Mouse (Mus musculus) urinary bladder, adult 2 months (tissue): ENCODE results near the gene Gp1bb. TPM values are rescaled to one million over a fixed set of nuclear protein-coding genes. Genes with fewer than 3 reads are reported as not detected.

Source experiments
- DNase-seq: peaks from one replicate; pipeline ENCODE4 v3.0.0; 2022; ENCODE audit warnings: low spot score
- polyA plus RNA-seq: library from polyadenylated mRNA; depleted of rRNA; stranded (reverse); fragments of >200 nt; gene quantifications from 2 replicates; pipeline ENCODE4 v1.2.3, GENCODE M21; 2012; rRNA removed

Gene Gp1bb
- polyA plus RNA-seq, 1 experiment = 0.59 TPM

GRCm38 (mm10) chr16:18581050-18581622 is 41.1 kb downstream of the Gp1bb start:
- no peak for DNase-seq

GRCm38 (mm10) chr16:18580389-18580788 is 41.8 kb downstream of the Gp1bb start:
- no peak for DNase-seq

- no peak for DNase-seq
Measured at GRCm38 (mm10) chr16:18577599-18578160, 44.5 kb downstream of the Gp1bb start.

DNA sequence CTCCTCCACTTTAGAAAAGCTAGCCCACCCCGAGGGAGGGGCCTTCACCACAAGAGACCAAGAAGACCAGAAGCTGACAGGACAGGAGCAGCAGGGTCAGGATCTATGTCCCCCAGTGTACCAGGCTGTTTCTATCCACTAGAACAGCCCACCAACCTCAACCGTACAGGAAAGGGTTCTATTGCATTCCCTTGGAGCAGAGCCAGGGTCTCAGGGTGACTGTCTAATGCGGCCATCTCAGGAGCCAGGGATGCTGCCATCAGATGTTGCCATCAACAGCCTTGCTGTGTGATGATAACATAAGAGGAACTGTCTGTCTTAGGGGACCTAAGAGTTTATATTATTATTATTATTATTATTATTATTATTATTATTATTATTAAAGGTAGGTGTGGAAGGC is 45.1 kb downstream of the Gp1bb start:
- DNase-seq = no peak

DNA sequence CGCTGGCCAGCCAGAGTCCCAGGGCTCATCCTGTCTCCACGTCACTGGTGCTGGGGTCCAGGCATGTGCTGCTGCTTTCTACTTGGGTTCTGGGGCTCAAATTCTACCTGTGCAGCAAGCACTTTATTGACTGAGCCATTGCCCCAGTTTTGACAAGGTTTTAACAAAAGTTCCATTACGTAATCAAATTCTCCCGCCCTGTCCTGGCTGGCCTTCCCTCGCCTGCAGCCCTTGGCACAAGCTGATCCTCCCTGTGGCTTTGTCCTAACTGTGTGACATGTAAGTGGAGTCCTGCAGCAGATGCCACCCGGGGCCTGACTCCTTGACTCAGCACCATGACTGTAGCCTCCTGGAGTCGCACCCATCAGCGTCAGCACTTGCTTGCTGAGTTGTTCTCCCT is 48.0 kb downstream of the Gp1bb start:
- DNase-seq = no peak

Other genes with a start within 250 kb of the Gp1bb start
- 16.5 and 21.5 TPM in 2 replicates for gene Txnrd2, start 196.0 kb downstream of the Gp1bb start, polyA plus RNA-seq
- gene Comt, start 195.6 kb downstream of the Gp1bb start, polyA plus RNA-seq = 169 and 205 TPM in 2 replicates
- 7.9 and 8.4 TPM in 2 replicates for gene Gnb1l, start 123.7 kb downstream of the Gp1bb start, polyA plus RNA-seq
- gene Rtl10, start 123.5 kb downstream of the Gp1bb start, polyA plus RNA-seq = 4.4 and 5.6 TPM in 2 replicates
- 2.0 and 4.1 TPM in 2 replicates for gene Tbx1, start 31.7 kb downstream of the Gp1bb start, polyA plus RNA-seq
- gene Gm49601, start 4.0 kb upstream of the Gp1bb start, polyA plus RNA-seq = 11.8 and 15.0 TPM in 2 replicates
- 44.7 and 46.4 TPM in 2 replicates for gene Sept5, start 7.6 kb upstream of the Gp1bb start, polyA plus RNA-seq
- 45.6 and 48.4 TPM in 2 replicates for gene Cldn5, start 154.4 kb upstream of the Gp1bb start, polyA plus RNA-seq
- gene Ufd1, start 189.4 kb upstream of the Gp1bb start, polyA plus RNA-seq = 58.0 TPM in 2 replicates
- gene Cdc45, start 189.6 kb upstream of the Gp1bb start, polyA plus RNA-seq = 2.9 and 4.4 TPM in 2 replicates
- 41.6 and 56.6 TPM in 2 replicates for gene 2510002D24Rik, start 214.2 kb upstream of the Gp1bb start, polyA plus RNA-seq
- gene Gm28539, start 214.2 kb upstream of the Gp1bb start, polyA plus RNA-seq = not detected in 2 replicates